Mouse (Mus musculus) liver, embryonic 12.5 days (tissue): Measurements from ENCODE around the gene Olfr821. TPM values are rescaled to one million over a fixed set of nuclear protein-coding genes. Genes with fewer than 3 reads are reported as not detected.
"Not testable (repeated sequence)": the region's sequence is repeated elsewhere in the genome, so short reads cannot be mapped to it uniquely, and the experiment has no call there.

ENCODE experiments used
- ATAC-seq: fragments of 200-750 bp; cut with Nextera tagmentation; 2 replicates; pipeline ENCODE4 v1.8.0; 2017; ENCODE audit warnings: moderate number of reproducible peaks, mild to moderate bottlenecking, moderate library complexity
- H3K27ac ChIP-seq: fragments of 300-500 bp; sonication (generic); 2 replicates; pipeline ENCODE4 v1.5.1; 2016; ENCODE audit warnings: mild to moderate bottlenecking
- H3K27me3 ChIP-seq: fragments of 300-500 bp; sonication (generic); replicated peaks from 2 replicates; pipeline ENCODE4 v1.6.1; 2016; ENCODE audit warnings: mild to moderate bottlenecking, moderate library complexity
- H3K36me3 ChIP-seq: fragments of 300-500 bp; sonication (generic); 2 replicates; pipeline ENCODE4 v1.6.1; 2016; ENCODE audit warnings: mild to moderate bottlenecking, moderate library complexity
- H3K4me1 ChIP-seq: fragments of 300-500 bp; sonication (generic); 2 replicates; pipeline ENCODE4 v1.6.1; 2016
- H3K4me2 ChIP-seq: fragments of 300-500 bp; sonication (generic); 2 replicates; pipeline ENCODE4 v1.6.1; 2016; ENCODE audit warnings: mild to moderate bottlenecking, moderate library complexity
- H3K4me3 ChIP-seq: fragments of 300-500 bp; sonication (generic); 2 replicates; pipeline ENCODE4 v1.5.1; 2016; ENCODE audit warnings: mild to moderate bottlenecking, moderate library complexity
- H3K9ac ChIP-seq: fragments of 300-500 bp; sonication (generic); 2 replicates; pipeline ENCODE4 v1.6.1; 2016; ENCODE audit warnings: mild to moderate bottlenecking, moderate library complexity
- H3K9me3 ChIP-seq: fragments of 300-500 bp; sonication (generic); replicated peaks from 2 replicates; pipeline ENCODE4 v1.6.1; 2016; ENCODE audit warnings: mild to moderate bottlenecking, moderate library complexity
- WGBS: fragments of 180-500 bp; shearing (Covaris S2); methylation state at CpG from one replicate; pipeline ENCODE4 v1.1.7; 2016; ENCODE audit not compliant: insufficient replicate concordance; 5-methylcytosine and 5-hydroxymethylcytosine counted together
- polyA plus RNA-seq: library from polyadenylated mRNA; unstranded; fragments of >200 nt; fragmentation: Nextera tagmentation; extraction: Ambion mirVana; gene quantifications from 2 replicates; pipeline ENCODE4 v1.2.1, GENCODE M21; 2016

Gene Olfr821
- polyA plus RNA-seq, result not detected in 2 replicates

DNA sequence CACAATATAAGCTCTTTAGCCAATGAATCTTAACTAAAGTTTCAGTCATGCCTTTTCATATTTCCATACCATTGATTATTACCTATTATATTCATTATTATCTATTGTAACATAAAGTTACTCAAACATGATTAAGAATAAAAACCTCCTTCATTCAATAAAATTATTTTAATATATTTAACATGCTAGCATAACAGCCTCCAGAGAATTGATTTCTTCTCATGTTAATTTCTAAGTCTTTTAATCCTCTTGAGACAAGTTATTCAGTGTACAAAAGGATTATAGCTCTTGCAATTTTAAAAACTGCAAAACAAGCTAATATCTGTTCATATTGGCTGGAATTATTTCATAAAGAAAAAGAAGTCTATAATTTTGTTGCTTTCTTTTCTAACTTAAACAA is at the start of gene Olfr821:
TSS of gene Olfr821 (plus strand) at position 301 of the 400 bp plus-strand sequence.
- Histone ChIP-seq H3K27ac (no peak within 1 kb of the TSS), H3K9ac (no peak within 1 kb of the TSS), H3K4me3 (no peak within 1 kb of the TSS), H3K4me1 (no peaks in the 10 kb centered on the region), H3K9me3 (no peaks in the 10 kb centered on the region), H3K4me2 (no peak within 1 kb of the TSS), H3K36me3 (no peaks in the 10 kb centered on the region), H3K27me3 (no peaks in the 10 kb centered on the region)
- no peak for ATAC-seq

DNA sequence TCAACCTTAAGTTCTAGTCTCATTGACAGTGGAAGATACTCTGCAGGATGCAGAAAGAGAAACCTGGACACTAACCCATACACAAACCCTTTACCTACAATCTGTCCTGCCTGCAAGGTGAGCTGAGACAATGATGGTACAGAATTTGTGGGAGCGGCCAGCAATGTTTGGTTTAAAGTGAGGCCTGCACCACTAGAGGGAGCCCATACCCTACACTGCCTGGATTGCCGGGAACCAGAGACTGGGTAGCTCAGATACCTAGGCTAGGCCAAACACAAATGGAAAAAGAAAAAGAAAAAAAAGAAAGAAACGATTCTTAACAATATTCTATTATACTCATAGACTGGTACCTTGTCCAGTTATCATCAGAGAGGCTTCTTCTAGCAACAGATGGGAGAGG is 48.3 kb upstream of the Olfr821 start:
- H3K27ac ChIP-seq, H3K36me3 ChIP-seq, H3K4me3 ChIP-seq, H3K4me2 ChIP-seq, H3K9ac ChIP-seq, H3K4me1 ChIP-seq, H3K9me3 ChIP-seq, H3K27me3 ChIP-seq, ATAC-seq: not testable (repeated sequence)
- WGBS, result no CpG with 5 or more reads among the region's 3 CpGs

DNA sequence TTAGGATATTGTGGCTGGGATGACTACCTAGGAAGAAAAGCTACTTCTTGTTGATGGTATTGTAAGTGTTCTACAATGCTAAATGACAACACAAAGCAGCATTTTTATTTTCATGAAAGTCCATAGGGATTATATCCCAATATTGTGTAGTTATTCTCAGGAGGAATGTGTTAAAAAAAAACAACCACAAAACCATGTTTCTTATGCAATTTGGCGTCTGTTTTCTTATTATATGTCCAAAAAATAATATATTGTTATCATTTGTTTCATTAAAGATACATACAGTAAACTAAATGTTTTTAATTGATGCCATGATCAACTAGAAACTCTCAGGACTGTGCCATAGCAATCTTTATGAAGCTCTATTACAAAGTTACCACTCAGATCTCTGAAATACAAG is 45.2 kb upstream of the Olfr821 start, which contains the start of gene Gm10310:
TSS of gene Gm10310 (minus strand) at position 101 of the 400 bp plus-strand sequence.
- H3K4me3 ChIP-seq, H3K4me2 ChIP-seq, H3K27me3 ChIP-seq, ATAC-seq, H3K4me1 ChIP-seq, H3K36me3 ChIP-seq, H3K9me3 ChIP-seq, H3K27ac ChIP-seq, H3K9ac ChIP-seq: not testable (repeated sequence)
- no CpG with 5 or more reads among the region's 1 CpGs for WGBS

GRCm38 (mm10) chr10:130004104-130004503 is 26.0 kb upstream of the Olfr821 start:
- H3K4me3 ChIP-seq, H3K4me2 ChIP-seq, H3K27me3 ChIP-seq, H3K36me3 ChIP-seq, H3K4me1 ChIP-seq, H3K9me3 ChIP-seq, H3K9ac ChIP-seq, ATAC-seq, H3K27ac ChIP-seq: not testable (repeated sequence)
- WGBS, result 66% methylated on average over 4 of the region's 4 CpGs

DNA sequence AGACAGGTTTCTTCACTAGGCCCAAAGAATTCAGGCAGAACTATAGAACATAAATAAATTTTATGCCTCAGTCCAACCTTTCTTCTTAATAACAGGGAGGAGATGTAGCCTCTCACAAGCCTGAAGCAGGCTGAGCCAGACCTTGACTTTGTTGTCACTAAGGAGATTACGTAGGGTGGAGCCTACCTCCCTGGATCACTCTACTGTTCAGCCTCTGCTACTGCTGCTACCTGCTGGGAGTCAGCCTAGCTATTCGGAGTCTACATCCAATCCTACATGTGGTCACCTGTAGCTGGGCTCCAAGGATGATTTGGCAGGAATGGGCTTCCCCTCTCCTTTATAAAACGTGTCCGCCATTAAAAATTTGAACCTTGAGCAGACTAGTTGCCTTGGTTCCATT is 24.8 kb upstream of the Olfr821 start:
- H3K9ac ChIP-seq, H3K27me3 ChIP-seq, ATAC-seq, H3K4me1 ChIP-seq, H3K4me2 ChIP-seq, H3K36me3 ChIP-seq, H3K4me3 ChIP-seq, H3K9me3 ChIP-seq, H3K27ac ChIP-seq: not testable (repeated sequence)
- WGBS, result 72% methylated on average over 4 of the region's 4 CpGs

- Histone ChIP-seq H3K36me3 (no peaks in the 10 kb centered on the region), H3K27ac (no peak within 1 kb of the TSS), H3K27me3 (no peaks in the 10 kb centered on the region), H3K4me2 (no peak within 1 kb of the TSS), H3K9ac (no peak within 1 kb of the TSS), H3K4me3 (no peak within 1 kb of the TSS), H3K9me3 (no peaks in the 10 kb centered on the region), H3K4me1 (no peaks in the 10 kb centered on the region)
- ATAC-seq, result no peak
Measured at GRCm38 (mm10) chr10:130012321-130012720, 17.8 kb upstream of the Olfr821 start, which contains the start of gene Olfr820. Gene Olfr820 (plus strand): TSS chr10:130012621.

- Histone ChIP-seq H3K27ac (no peak overlapping the region), H3K4me3 (no peak overlapping the region), H3K27me3 (no peaks in the 10 kb centered on the region), H3K36me3 (no peaks in the 10 kb centered on the region), H3K4me1 (no peaks in the 10 kb centered on the region), H3K9ac (no peak overlapping the region), H3K9me3 (no peaks in the 10 kb centered on the region), H3K4me2 (no peak overlapping the region)
- ATAC-seq, result no peak
- whole genome bisulfite sequencing, result 67% methylated on average over 6 of the region's 6 CpGs
Measured at GRCm38 (mm10) chr10:130037096-130037495, 6.9 kb downstream of the Olfr821 start.

- H3K4me3 ChIP-seq, result no peak within 1 kb of the TSS
- no peaks in the 10 kb centered on the region for H3K27me3 ChIP-seq
- H3K4me2 ChIP-seq, result no peak within 1 kb of the TSS
- no peak for ATAC-seq
- H3K9me3 ChIP-seq, result no peaks in the 10 kb centered on the region
- H3K27ac ChIP-seq, result no peak within 1 kb of the TSS
- H3K4me1 ChIP-seq, result no peaks in the 10 kb centered on the region
- H3K36me3 ChIP-seq, result no peaks in the 10 kb centered on the region
- no peak within 1 kb of the TSS for H3K9ac ChIP-seq
Measured at GRCm38 (mm10) chr10:130070910-130071309, 40.8 kb downstream of the Olfr821 start, which contains the start of gene Olfr822. Gene Olfr822 (plus strand): TSS chr10:130071210.

Other genes with a start within 250 kb of the Olfr821 start
- not detected in 2 replicates for gene Olfr810, start 235.4 kb upstream of the Olfr821 start, polyA plus RNA-seq
- not detected in 2 replicates for gene Olfr811, start 226.0 kb upstream of the Olfr821 start, polyA plus RNA-seq
- not detected in 2 replicates for gene Olfr812, start 184.3 kb upstream of the Olfr821 start, polyA plus RNA-seq
- gene Olfr813, start 175.0 kb upstream of the Olfr821 start, polyA plus RNA-seq, result not detected in 2 replicates
- not detected in 2 replicates for gene Olfr814, start 150.5 kb upstream of the Olfr821 start, polyA plus RNA-seq
- gene Olfr815, start 124.5 kb upstream of the Olfr821 start, polyA plus RNA-seq, result not detected in 2 replicates
- gene Olfr816, start 114.8 kb upstream of the Olfr821 start, polyA plus RNA-seq, result not detected in 2 replicates
- gene Olfr818, start 81.2 kb upstream of the Olfr821 start, polyA plus RNA-seq, result not detected in 2 replicates
- gene Olfr819, start 63.1 kb upstream of the Olfr821 start, polyA plus RNA-seq, result not detected in 2 replicates
- gene Olfr247, start 54.2 kb upstream of the Olfr821 start, polyA plus RNA-seq, result not detected in 2 replicates
- gene Gm10310, start 45.3 kb upstream of the Olfr821 start, polyA plus RNA-seq, result not detected in 2 replicates
- gene Olfr820, start 17.7 kb upstream of the Olfr821 start, polyA plus RNA-seq, result not detected in 2 replicates
- not detected in 2 replicates for gene Olfr822, start 40.9 kb downstream of the Olfr821 start, polyA plus RNA-seq
- not detected in 2 replicates for gene Olfr823, start 85.0 kb downstream of the Olfr821 start, polyA plus RNA-seq
- not detected in 2 replicates for gene Olfr824, start 99.7 kb downstream of the Olfr821 start, polyA plus RNA-seq
- not detected in 2 replicates for gene Olfr825, start 136.4 kb downstream of the Olfr821 start, polyA plus RNA-seq
- not detected in 2 replicates for gene Olfr826, start 153.8 kb downstream of the Olfr821 start, polyA plus RNA-seq
- not detected in 2 replicates for gene Olfr827, start 184.1 kb downstream of the Olfr821 start, polyA plus RNA-seq
- not detected in 2 replicates for gene Neurod4, start 249.9 kb downstream of the Olfr821 start, polyA plus RNA-seq